Comparison of ENCODE assay signal across 14 mouse cellular contexts in genomic region chr6:31145687-31146086, GRCm38 (mm10).
DNase-seq lines count a peak whose midpoint lies in the region; ATAC-seq and TF ChIP-seq lines count a peak whose summit lies in the region.
"Had no signal": no experiment of that assay in that cellular context is flagged by ENCODE, and none has a peak within 500 bp of the region (broad histone marks: within the 10 kb centered on the region; RNA-seq: fewer than 3 reads in every experiment).

No protein-coding gene starts in this region.

- H3K4me1 ChIP-seq in intestine, embryonic 15.5 days (replicated peaks) = no peaks in the 10 kb centered on the region
- H3K4me1 ChIP-seq in lung, adult 2 months (ENCODE audit: control insufficient read depth, insufficient read depth, low read length) = peaks cover 29% of the 10 kb centered on the region
- H3K4me1 ChIP-seq in stomach, embryonic 14.5 days (ENCODE audit: control insufficient read depth, insufficient read depth, low read length) = no peaks in the 10 kb centered on the region

- no peaks in the 10 kb centered on the region for H3K9me3 ChIP-seq in intestine, embryonic 15.5 days
- no peaks in the 10 kb centered on the region for H3K9me3 ChIP-seq in stomach, embryonic 14.5 days (ENCODE audit: control insufficient read depth, low read depth, low read length)

- peak; percentile 96 for DNase-seq in heart, adult 11 months
- no peak for DNase-seq in heart, postnatal 10 days
- DNase-seq in lung, adult 2 months = no peak
- no peak for DNase-seq in urinary bladder, postnatal 25 days (ENCODE audit: low spot score)
- no peak for DNase-seq in right cerebral cortex, postnatal 10 days (ENCODE audit: low spot score in 2 of 2)
- DNase-seq: adrenal gland, postnatal 25 days; cerebellum, adult 11 months; gastrocnemius, postnatal 14 days; heart, postnatal 4 days; kidney, adult 11 months; thymus, postnatal 25 days had no signal

- no peaks in the 10 kb centered on the region for H3K36me3 ChIP-seq in intestine, embryonic 15.5 days
- no peaks in the 10 kb centered on the region for H3K36me3 ChIP-seq in stomach, embryonic 14.5 days (ENCODE audit: control insufficient read depth, insufficient read depth, low read length)

- TF ChIP-seq POLR2A in lung, adult 2 months (IDR thresholded peaks at IDR 0.05; ENCODE audit: borderline replicate concordance, extremely low read depth, low read depth, low read length) = peak; percentile 28; the same call in 1 of the 2 replicates

- H3K4me3 ChIP-seq in intestine, embryonic 15.5 days (replicated peaks) = no peak overlapping the region
- no peak overlapping the region for H3K4me3 ChIP-seq in lung, adult 2 months (replicated peaks; ENCODE audit: extremely low read depth, low read depth, low read length)
- H3K4me3 ChIP-seq in stomach, embryonic 14.5 days (ENCODE audit: low read depth, low read length) = no peak overlapping the region
- H3K4me3 ChIP-seq: myocyte had no signal

- no peak overlapping the region for H3K4me2 ChIP-seq in intestine, embryonic 15.5 days (replicated peaks)
- no peak overlapping the region for H3K4me2 ChIP-seq in stomach, embryonic 14.5 days (replicated peaks; ENCODE audit: low read depth, low read length)

- H3K27me3 ChIP-seq in intestine, embryonic 15.5 days (replicated peaks) = no peaks in the 10 kb centered on the region
- no peaks in the 10 kb centered on the region for H3K27me3 ChIP-seq in stomach, embryonic 14.5 days (ENCODE audit: control insufficient read depth, insufficient read depth, low read length)

- 58% methylated on average over 10 of the region's 10 CpGs for WGBS in intestine, embryonic 15.5 days
- 63% methylated on average over 10 of the region's 10 CpGs for WGBS in lung, adult 2 months
- 78% methylated on average over 10 of the region's 10 CpGs for WGBS in stomach, embryonic 14.5 days

- H3K27ac ChIP-seq in intestine, embryonic 15.5 days = no peak overlapping the region
- H3K27ac ChIP-seq in stomach, embryonic 14.5 days (ENCODE audit: low read length) = no peak overlapping the region

- TF ChIP-seq CTCF in lung, adult 2 months (IDR thresholded peaks at IDR 0.05; ENCODE audit: insufficient read depth, low read length) = no peak

- intact Hi-C loops in heart, postnatal 10 days (cut with DNase I) = no loop called here

- ATAC-seq in intestine, embryonic 15.5 days = peak; percentile 57
- peak; percentile 56; the same call in 1 of the 2 replicates for ATAC-seq in stomach, embryonic 14.5 days (ENCODE audit: insufficient number of reproducible peaks, insufficient read depth, low FRiP score, low read depth)

- no peak overlapping the region for H3K9ac ChIP-seq in intestine, embryonic 15.5 days
- no peak overlapping the region for H3K9ac ChIP-seq in stomach, embryonic 14.5 days (replicated peaks; ENCODE audit: low read depth, low read length)
